Mouse (Mus musculus) bone marrow macrophage, adult 2 months (primary cell): ENCODE results near the gene Gm20388.

Experiments
- CTCF ChIP-seq: IDR thresholded peaks from 2 replicates; pipeline ENCODE4 v1.5.1; 2012; ENCODE audit warnings: low read depth, mild to moderate bottlenecking, low read length, moderate library complexity
- POLR2A ChIP-seq: IDR thresholded peaks from 2 replicates; pipeline ENCODE4 v1.6.1; 2012; ENCODE audit warnings: mild to moderate bottlenecking, low read depth, low read length, borderline replicate concordance

DNA sequence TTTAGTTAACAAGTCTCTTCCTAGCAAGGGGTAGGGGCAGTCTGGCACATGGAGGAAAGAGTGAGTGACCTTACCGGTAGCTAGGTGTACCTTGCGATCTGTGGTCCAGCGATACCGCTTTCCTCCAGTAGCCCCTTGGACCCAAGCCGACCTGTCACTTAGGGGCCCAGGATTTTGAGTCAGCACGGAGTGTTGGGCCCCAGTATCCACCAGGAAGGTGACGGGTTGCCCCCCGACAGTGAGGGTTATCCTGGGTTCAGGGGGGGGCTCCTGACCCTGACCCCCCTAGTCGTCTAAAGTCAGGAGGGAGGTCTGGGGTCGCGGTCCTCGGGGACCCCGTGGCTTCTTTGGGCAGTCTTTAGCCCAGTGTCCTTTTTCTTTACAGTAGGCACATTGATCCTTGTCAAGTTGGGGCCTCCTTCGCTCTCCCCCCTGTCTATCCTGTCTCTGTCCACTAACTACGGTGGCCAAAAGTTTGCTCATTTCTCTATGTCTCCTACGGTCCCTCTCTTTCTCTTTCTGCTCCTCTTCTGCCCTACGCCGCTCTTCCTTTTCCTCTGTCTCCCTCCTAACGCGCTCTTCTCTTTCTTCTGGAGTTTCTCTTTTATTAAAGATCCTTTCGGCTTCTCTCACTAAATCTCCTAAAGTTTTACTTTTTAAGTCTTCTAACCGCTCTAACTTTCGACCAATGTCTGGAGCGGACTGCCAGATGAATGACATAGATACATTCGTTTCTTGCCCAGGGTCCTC, 3521.2 kb downstream of the Gm20388 start:
- TF ChIP-seq CTCF = no peak
- no peak for TF ChIP-seq POLR2A
